Mouse (Mus musculus) 3134 (cell line): ENCODE measurements around the gene Pi16.
A peak's percentile ranks its signal among the peaks of the same experiment; 100 is the strongest.

ENCODE experiments used
- DNase-seq: peaks from one replicate; pipeline ENCODE4 v3.0.0-alpha.2; 2011; ENCODE audit warnings: low spot score; ENCODE audit not compliant: insufficient read length; ENCODE audit errors: extremely low read depth

Pi16 gene

GRCm38 (mm10) chr17:29326531-29327529, 9.3 kb downstream of the Pi16 start:
- no peak for DNase-seq

DNA sequence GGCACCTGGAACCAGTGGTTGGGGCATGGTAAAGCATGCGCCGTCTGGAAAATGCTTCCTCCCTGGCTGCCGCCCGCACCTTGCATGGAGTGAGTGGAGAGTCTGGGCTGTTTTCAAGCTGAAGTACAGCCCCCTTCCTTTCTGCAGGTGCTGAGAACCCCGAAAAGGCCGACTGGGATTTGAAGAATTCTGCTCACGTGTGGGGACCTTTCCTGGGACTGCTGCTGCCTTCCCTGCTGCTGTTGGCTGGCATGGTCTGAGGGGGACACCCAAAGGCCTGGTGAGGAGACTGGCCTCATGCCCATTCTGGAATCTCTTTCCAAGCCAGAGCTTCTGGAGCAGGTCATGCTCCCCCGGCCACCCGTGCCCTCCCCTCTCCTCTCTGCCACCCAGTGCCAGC, 10.2 kb downstream of the Pi16 start:
- DNase-seq = no peak

GRCm38 (mm10) chr17:29330221-29330620, 12.7 kb downstream of the Pi16 start:
- no peak for DNase-seq

- DNase-seq = peak; percentile 77
Measured at GRCm38 (mm10) chr17:29330671-29331410, 13.4 kb downstream of the Pi16 start.

GRCm38 (mm10) chr17:29332186-29332685, 14.8 kb downstream of the Pi16 start:
- no peak for DNase-seq

GRCm38 (mm10) chr17:29336266-29336990, 18.9 kb downstream of the Pi16 start:
- DNase-seq = no peak

DNA sequence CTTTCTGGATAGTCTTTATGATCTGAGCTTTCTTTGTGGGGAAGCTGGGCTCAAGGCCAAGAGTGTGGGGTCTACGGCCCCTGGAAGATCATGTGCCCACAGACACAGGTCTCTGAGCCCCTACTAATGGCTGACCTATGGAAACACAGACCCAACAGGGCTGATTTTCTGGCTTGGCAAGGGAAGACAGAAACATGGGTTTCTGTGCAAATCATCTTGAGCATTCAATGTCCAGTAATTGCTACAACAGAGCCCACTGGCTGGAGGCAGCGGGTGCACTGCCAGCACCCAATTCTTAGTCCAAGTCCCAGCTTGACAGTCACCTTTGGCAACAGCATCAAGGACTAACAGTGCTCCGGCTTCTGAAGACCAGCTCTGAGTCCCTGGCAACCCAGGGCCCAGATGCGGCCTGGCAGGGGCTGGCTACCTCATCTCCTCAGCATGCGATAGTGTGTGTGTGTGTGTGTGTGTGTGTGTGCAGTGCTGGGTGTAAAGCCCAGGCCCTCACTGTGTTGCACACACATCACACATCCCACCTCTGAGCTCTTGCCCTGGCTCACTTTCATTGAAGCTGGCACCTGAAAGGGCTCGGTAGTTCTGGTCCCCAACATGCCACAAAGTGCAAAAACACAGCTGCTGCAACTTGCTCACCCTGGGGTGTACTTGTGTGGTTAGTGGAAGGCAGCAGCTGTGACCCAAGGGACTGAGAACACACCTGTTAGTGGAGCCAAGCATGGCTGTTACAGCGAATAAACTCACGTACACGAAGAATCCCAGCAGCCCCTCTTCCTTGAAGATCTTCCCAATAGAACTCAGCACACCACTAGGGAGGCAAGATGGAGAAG, 20.7 kb downstream of the Pi16 start:
- DNase-seq = no peak

DNA sequence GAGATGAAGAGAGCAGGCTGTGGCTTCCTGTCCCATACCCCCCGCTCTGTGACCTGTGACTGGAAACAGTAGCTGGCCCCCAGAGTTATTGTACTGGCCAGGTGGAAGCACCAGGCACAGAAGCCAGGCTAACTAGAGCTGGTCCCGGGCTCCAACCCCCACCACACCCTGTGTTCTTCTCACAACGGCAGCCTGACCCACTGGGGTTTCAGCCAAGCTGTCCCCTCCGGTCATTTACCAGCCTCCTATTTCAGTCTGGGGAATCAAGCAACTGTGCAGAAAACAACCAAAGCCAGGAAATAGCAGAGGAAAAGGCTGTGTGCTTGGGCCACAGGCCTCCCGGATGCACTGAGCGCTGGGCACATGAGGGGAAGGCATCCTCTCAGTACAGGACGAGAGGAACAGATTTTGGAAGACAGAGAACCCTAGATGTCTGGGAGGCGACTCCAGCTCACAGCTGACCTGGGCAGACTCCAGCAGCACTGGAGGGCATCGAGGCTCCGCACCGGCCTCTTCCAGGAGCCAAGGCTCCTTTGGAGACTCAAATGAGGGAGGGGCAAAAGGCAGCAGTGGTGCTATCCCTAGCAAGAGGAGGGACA, 21.8 kb downstream of the Pi16 start:
- no peak for DNase-seq

DNA sequence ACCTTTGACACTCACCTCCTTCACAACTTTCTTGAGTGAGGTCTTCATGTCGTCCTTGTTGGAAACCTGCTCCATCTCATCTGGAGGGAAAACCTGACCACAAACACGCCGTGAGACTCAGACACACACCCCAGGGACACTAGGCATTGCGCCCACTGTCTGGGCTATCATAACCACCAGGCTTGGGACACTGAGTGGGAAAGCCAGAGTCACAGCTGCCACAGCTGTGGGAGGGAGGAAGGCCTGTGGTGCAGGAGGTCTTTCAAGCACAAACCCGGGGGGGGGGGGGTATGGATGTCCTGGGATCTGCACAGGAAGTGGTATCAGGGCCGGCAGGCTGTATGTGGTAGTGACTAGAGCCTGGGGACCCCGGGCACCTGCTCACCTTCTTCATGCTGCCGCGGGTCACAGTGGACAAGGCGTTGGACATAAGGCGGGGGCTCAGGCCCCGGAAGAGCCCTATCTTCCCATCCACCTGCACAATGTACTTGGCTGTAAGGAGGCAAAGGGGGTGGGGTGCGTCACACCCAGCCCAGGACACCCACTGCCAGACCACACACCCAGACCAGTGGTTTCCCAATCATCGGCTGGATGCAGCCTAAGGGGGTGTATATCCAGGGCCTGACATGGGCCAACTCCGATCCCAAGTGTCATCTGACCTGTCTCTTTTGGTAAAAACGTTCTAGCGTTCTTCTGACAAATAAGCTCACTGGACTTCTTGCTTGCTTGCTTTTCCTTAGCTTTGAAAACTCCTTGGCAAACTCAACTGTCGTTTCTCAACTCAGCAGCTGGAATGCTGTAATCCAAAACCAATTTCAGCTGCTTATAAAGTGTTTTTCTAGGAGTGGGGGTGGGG, 23.2 kb downstream of the Pi16 start:
- DNase-seq = no peak

- DNase-seq = no peak
Measured at GRCm38 (mm10) chr17:29341591-29342003, 24.1 kb downstream of the Pi16 start.

GRCm38 (mm10) chr17:29342010-29342910, 24.8 kb downstream of the Pi16 start:
- DNase-seq = no peak

DNA sequence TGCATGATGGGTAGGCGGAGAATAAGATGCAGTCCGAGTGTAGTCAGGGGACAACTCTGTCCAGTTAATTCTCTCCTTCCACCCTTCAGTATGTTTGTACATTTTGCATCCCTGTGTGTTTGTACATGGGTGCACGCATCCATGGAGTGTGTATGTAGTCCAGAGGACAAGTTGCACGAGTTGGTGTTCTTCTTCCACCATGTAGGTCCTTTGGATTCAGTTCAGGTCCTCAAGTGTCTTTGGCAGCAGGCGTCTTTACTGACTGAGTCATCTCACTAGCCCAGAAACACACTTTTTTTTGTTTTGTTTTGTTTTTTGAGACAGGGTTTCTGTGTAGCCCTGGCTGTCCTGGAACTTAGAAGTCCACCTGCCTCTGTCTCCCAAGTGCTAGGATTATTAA, 25.8 kb downstream of the Pi16 start:
- DNase-seq = no peak

GRCm38 (mm10) chr17:29345272-29345671, 27.8 kb downstream of the Pi16 start:
- DNase-seq = no peak

DNA sequence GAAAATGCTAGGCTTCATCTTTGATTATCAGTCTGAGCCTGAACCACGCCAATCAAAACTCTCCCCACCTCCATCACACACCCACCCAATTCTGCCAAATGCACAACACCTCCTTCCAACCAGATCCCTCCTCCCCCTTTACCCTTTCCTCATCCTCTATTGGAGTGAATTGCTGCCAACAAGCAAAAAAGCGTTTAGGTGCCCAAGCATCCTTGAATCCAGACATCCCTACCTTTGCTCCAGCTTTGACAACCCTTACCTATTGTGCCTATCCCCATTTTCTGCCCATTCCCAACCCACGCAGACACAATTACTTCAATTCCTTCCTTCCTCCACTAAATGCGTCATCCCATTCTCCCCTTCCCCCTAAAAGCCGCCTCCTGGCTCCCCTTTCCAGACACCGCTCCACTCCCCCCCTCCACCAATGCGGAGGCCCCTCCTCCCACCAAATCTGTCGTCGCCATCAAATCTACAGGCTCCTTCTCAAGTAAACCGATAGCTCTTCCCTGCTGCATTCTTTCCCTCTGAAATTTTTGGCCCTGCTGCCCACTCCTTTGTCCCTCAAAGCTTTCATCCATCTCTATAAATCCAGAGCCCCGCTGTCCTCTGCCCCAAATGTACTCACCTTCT, 29.1 kb downstream of the Pi16 start:
- DNase-seq = peak; percentile 49

GRCm38 (mm10) chr17:29347126-29347644, 29.7 kb downstream of the Pi16 start:
- no peak for DNase-seq

GRCm38 (mm10) chr17:29347645-29348256, 30.3 kb downstream of the Pi16 start, which contains the start of gene Mtch1:
Gene Mtch1 (minus strand): TSS chr17:29347934.
- peak; percentile 99 for DNase-seq
